Mouse (Mus musculus) testis, adult 2 months (tissue): ENCODE results near the gene Nup107.

Source experiments
- CTCF ChIP-seq: fragments of 200-500 bp; IDR thresholded peaks from 2 replicates; pipeline ENCODE4 v1.5.1; 2012; ENCODE audit warnings: low read depth, mild to moderate bottlenecking, inconsistent platforms, low read length, moderate library complexity; ENCODE audit not compliant: control insufficient read depth, insufficient read depth, insufficient replicate concordance
- POLR2A ChIP-seq: fragments of 200-500 bp; IDR thresholded peaks from 2 replicates; pipeline ENCODE4 v1.6.1; 2012; ENCODE audit warnings: low read depth, mild to moderate bottlenecking, inconsistent platforms, low read length, moderate library complexity; ENCODE audit not compliant: control insufficient read depth

GRCm38 (mm10) chr10:117709326-117709830 is 83.1 kb downstream of the Nup107 start:
- TF ChIP-seq CTCF = no peak
- no peak for TF ChIP-seq POLR2A
